Mouse (Mus musculus): Measurements from ENCODE around the gene Atp5c1.
A peak's percentile ranks its signal among the peaks of the same experiment; 100 is the strongest.

The Atp5c1 gene

GRCm38 (mm10) chr2:10080310-10081010, at the start of gene Atp5c1, which contains the start of gene Kin:
TSS of gene Atp5c1 (minus strand) at chr2:10080510.
TSS of gene Kin (plus strand) at chr2:10080593.
- peak; percentile 91 for DNase-seq (ENCODE audit: low read depth, low spot score)

DNA sequence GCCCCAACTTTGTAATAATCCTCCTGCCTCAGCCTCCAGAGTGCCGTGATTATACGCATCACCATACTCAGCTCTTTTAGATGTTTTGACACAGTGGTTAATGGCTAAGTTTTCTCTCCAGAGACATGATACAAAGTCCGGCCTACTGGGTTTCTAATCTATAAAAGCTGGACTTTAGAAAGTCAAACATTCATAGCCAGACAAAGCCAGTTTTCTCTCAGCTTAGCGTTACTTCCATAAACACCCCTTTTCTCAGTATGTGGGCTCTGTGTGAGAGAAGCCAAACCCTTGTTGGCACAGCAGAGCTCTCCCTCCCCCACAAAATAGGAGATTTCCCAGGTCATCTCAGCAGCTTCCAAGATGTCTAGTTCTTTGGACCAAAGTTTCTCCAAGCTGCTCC, 48.3 kb upstream of the Atp5c1 start:
- DNase-seq (ENCODE audit: low read depth, low spot score) = no peak

DNA sequence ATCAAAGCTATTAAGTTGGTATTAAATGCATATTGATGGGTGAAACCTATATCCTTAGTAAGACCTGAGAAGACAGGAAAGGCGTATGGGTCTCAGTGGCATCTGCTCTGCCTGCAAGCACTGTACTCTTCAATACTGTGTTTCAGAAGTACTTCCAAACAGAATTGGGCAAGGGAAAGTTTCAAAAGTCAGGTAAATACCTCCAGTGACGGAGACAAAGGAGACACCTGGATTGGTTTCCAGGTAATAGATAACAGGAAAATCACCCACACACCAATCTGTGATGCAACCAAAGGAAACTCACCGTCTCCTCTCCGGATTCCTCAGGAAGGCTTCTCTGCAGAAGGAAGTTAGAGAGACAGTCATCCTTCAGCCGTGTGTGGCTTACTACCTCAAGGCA, 47.2 kb upstream of the Atp5c1 start:
- DNase-seq (ENCODE audit: low read depth, low spot score) = no peak

- no peak for DNase-seq (ENCODE audit: low read depth, low spot score)
Measured at GRCm38 (mm10) chr2:10126122-10126521, 45.8 kb upstream of the Atp5c1 start.

- no peak for DNase-seq (ENCODE audit: low read depth, low spot score)
Measured at GRCm38 (mm10) chr2:10121826-10122225, 41.5 kb upstream of the Atp5c1 start.

DNA sequence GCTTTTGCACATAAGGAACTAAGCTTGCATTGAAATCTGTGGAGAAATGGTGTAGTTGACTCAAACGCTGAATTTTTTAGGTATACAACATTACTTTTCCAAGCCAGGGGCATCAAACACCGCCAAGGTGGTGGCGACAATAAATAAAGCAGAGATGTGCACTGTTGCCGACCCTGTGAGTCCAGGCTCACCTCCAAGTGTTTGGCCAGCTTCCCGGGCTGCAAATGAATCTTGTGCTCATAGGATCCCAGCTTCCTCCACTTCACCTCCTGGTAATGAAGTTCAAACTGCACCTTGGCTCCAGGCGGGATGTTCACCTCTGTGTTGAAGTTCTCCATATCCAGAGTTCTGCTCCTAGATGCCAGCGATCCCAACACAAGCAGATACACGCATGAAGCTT, 39.0 kb upstream of the Atp5c1 start:
- no peak for DNase-seq (ENCODE audit: low read depth, low spot score)

DNA sequence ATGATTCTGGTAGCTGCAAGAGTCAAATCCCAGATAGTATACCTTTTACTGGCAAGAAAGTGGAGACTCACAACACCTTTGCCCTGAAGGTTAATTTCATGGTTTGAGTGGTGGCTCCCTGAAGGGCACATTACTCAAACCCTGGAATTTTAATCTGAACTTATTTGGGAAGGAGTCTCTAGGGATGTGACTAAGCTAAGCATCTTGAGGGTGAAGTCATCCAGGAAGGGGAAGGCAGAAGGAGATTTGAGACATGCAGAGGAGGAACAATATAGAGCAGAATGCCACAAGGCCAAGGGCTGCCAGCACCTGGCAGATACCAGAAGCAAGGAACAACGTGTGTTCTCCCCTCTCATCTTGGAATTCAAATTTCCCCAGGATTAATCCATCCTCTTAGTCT, 38.4 kb upstream of the Atp5c1 start:
- DNase-seq (ENCODE audit: low read depth, low spot score) = no peak

DNA sequence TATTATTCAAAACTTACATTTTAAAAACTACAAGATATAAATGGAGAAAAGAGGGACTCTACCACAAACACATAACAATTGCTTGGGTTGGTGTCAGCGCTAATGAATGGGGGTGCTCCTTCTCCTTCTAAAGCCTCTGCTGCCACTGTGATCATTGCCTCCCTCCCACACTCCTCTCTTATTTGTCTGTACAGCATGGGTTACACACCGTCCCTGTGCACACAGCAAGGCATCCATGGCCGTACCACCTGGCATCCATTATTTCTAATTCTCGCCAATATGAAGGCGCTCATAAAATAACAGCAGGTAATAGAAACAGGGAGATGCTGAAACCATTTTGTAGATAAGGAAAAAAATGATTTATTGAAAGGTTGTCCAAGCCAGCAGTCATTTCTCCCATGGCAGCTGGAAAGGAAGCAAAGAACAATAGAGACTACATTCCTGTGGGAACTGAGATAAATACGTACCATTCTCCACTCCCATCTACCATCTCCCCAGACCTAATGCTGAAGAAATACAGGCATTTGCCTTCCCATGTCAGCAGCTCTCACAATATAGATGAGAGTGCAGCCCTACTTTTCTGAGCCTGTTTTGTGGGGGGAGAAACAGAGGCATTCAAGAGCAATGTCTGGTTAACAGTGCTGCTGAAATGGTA, 28.4 kb upstream of the Atp5c1 start:
- no peak for DNase-seq (ENCODE audit: low read depth, low spot score)

- DNase-seq (ENCODE audit: low read depth, low spot score) = no peak
Measured at GRCm38 (mm10) chr2:10101180-10101579, 20.9 kb upstream of the Atp5c1 start.

- no peak for DNase-seq (ENCODE audit: low read depth, low spot score)
Measured at GRCm38 (mm10) chr2:10100471-10100870, 20.2 kb upstream of the Atp5c1 start.

DNA sequence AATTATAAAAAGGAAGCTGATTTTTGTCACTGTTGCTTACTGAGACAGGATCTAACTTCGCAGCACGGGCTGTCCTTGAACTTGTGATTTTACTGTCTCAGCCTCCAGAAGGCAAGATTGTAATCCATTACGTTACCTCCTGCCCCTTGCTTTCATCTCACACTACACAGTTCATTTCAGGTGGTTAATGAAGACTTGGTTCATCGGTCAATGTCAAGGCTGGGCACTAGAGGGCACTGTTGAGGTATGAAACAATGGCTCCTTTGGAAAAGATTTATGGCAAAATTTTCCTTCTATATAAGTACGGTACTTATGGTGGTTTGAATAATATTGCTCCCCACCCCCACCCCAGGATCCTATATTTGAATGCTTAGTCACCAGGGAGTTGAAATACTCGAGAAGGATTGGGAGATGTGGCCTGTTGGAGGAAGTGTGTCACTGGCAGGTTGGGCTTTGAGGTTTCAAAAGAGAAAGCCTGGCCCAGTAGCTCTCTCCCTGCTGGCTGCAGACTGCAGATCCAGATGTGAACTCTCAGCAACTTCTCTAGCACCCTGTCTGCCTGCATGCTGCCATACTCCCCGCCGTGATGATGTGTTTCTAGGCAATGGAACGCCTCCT, 18.4 kb upstream of the Atp5c1 start:
- no peak for DNase-seq (ENCODE audit: low read depth, low spot score)

DNA sequence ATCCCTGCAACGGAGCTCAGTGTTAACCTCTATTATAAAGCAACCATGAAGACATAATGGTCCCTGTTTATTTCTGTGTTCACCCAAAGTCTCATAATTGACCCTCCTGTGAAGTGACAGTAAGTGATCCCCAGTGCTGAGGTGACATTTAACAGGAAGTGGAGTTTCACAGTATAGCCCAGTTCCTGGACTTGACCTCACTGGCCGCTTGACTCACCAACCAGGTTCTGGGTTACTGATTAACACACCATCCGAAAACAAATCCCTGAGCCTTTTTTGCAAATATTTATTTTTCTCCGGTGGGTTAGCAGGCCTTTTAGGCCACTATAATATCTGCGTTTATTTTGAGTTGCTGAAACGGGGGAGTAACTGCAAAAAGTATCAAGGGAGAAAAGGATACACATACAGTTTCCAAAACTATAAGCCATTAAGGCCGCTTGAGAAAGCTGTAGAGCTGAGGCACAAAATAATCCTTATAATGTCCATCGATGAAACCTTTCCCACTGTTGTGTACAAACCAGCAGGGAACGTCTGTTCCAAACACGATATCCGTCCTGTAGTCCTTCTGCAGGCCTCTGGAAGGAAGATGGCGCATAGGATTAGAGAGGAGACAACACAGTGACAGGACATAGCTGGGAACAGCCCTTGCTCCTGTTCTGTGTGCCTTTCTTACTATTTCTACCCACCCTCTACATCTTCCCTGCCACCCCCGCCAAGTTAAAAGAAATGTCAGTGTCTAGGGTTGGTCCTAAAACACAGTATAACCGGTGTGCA, 14.2 kb upstream of the Atp5c1 start:
- no peak for DNase-seq (ENCODE audit: low read depth, low spot score)

- no peak for DNase-seq (ENCODE audit: low read depth, low spot score)
Measured at GRCm38 (mm10) chr2:10087256-10087850, 7.0 kb upstream of the Atp5c1 start.

DNA sequence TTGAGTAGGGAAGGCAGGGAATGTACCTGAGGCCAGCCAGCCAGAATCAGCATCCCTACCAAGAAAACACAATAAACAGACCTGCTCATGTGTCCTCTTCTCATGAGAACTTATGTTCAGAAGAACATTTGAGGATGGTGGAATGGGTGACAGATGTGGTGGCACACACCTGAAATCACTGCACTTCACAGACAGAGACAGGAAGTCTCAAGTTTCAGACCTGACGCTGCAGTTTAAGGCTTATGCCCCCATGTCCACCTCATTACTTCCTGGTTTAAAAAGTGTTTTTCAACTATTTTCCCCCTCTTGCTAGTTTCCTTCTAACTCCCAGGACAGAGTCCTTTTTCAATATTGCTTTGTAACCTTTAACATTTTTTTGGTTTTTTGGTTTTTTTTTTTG, 2.4 kb upstream of the Atp5c1 start:
- no peak for DNase-seq (ENCODE audit: low read depth, low spot score)

- DNase-seq (ENCODE audit: low read depth, low spot score) = no peak
Measured at GRCm38 (mm10) chr2:10081453-10082080, 1.3 kb upstream of the Atp5c1 start.

DNA sequence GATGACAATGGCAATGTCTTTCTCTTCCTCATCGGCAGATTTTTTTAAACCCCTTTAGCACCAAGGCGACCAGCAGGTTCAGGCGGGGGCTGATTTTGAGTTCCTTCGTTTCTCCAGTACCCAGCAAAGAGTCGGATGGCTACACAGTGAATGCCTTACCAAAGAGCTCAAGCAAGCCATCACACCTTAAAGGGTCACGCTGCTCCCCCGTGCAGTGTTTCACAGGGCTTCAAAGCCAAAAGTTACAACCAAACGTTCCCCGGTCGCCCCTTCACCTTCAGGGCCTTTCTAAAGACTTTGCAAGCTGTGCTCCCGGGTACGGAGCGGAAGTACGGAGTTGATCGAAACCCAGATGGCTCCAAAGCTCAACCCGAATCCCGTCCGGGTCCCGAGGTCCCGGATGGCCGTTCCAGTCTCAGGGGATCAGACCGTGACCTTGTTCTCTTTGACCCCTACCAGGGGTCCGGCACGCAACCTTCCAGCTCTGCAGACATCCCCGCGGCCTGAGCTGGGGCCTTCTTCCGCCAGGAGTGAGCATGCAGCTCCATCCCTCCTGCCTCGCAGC, 483 bp downstream of the Atp5c1 start:
- DNase-seq (ENCODE audit: low read depth, low spot score) = peak; percentile 33

DNA sequence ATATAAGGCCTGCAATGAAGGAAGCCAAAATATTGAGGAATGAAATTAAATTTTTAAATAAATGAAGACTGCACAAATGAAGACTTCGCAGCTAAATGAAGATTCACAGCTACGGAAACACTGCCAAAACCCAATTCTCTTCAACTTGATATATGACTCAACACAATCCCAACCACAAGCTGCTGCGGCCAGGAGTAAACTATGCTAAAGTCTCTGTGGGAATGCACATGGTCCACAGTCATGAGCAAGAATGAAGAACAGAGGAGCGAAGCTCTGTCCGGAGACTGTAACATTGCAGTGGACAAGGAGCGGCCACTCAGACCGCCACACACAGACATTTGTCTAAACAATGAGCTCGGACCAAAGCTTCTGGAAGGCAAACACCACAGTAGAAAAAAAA, 3.6 kb downstream of the Atp5c1 start:
- no peak for DNase-seq (ENCODE audit: low read depth, low spot score)

- DNase-seq (ENCODE audit: low read depth, low spot score) = no peak
Measured at GRCm38 (mm10) chr2:10074470-10074869, 5.8 kb downstream of the Atp5c1 start.

DNA sequence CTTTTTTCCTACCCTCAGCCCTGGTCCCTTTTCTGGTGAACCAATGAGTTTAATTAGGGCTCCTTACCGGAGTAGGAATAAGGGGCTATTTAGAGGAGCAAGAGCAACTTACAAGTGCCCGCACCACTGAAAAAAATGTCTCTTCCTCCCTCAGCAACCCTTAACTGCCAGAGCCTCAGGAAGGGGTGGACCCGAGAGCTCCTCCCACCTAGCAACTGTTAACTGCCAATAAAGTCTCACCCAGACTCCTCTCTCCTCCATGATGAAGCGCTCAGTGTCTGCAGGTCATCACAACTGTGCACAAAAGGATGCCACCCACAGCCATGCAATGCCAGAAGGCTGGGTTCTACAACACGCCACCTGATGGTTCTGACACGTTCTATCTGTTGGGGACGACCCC, 8.6 kb downstream of the Atp5c1 start:
- DNase-seq (ENCODE audit: low read depth, low spot score) = no peak

DNA sequence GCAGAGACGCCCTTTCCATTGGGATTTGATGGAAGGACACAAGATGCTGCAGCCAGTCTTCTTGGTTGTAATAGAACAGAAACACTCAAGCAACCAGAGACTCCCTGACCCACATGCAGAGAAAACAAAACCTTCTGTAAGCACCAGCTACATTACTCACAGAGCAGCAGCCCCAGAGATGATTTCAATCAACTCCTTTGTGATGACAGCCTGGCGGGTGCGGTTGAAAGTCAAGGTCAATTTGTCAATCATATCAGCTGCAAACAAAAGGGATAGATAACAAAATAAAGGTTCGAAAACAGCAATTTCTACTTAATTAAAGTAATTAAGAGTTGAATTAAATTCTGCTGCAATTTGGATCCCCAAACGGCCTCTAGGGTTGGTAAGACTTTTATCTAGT, 21.5 kb downstream of the Atp5c1 start:
- no peak for DNase-seq (ENCODE audit: low read depth, low spot score)

GRCm38 (mm10) chr2:10051996-10052395, 28.3 kb downstream of the Atp5c1 start:
- no peak for DNase-seq (ENCODE audit: low read depth, low spot score)
